Mouse (Mus musculus): ENCODE measurements around the gene 6030408B16Rik. TPM values are rescaled to one million over a fixed set of nuclear protein-coding genes. Genes with fewer than 3 reads are reported as not detected.
A peak's percentile ranks its signal among the peaks of the same experiment; 100 is the strongest.
"Not testable (repeated sequence)": the region's sequence is repeated elsewhere in the genome, so short reads cannot be mapped to it uniquely, and the experiment has no call there.

The 6030408B16Rik gene
- total RNA-seq, 2 experiments from 2014 or later, result not detected

- no peak for ATAC-seq (replicated peaks; ENCODE audit: poor library complexity)
These were observed 26.1 kb downstream of the 6030408B16Rik start for GRCm38 (mm10) chr15:101318889-101319765.

GRCm38 (mm10) chr15:101320010-101320617 is 27.1 kb downstream of the 6030408B16Rik start:
- ATAC-seq (replicated peaks; ENCODE audit: poor library complexity), result no peak

GRCm38 (mm10) chr15:101320618-101321041 is 27.6 kb downstream of the 6030408B16Rik start:
- peak; percentile 53 for ATAC-seq (replicated peaks; ENCODE audit: poor library complexity)

- no peak for ATAC-seq (replicated peaks; ENCODE audit: poor library complexity)
These were observed 28.1 kb downstream of the 6030408B16Rik start for GRCm38 (mm10) chr15:101321126-101321525.

- no peak for ATAC-seq (replicated peaks; ENCODE audit: poor library complexity)
These were observed 29.1 kb downstream of the 6030408B16Rik start for GRCm38 (mm10) chr15:101322106-101322505.

- ATAC-seq (replicated peaks; ENCODE audit: poor library complexity), result no peak
These were observed 29.6 kb downstream of the 6030408B16Rik start for GRCm38 (mm10) chr15:101322640-101323039.

- no peak for ATAC-seq (replicated peaks; ENCODE audit: poor library complexity)
These were observed 30.5 kb downstream of the 6030408B16Rik start for GRCm38 (mm10) chr15:101323511-101323910.

GRCm38 (mm10) chr15:101324409-101324808 is 31.4 kb downstream of the 6030408B16Rik start:
- not testable (repeated sequence) for ATAC-seq (replicated peaks; ENCODE audit: poor library complexity)

GRCm38 (mm10) chr15:101325991-101326534 is 33.1 kb downstream of the 6030408B16Rik start:
- peak; percentile 67 for ATAC-seq (replicated peaks; ENCODE audit: poor library complexity)

GRCm38 (mm10) chr15:101327282-101327681 is 34.3 kb downstream of the 6030408B16Rik start:
- peak; percentile 76 for ATAC-seq (replicated peaks; ENCODE audit: poor library complexity)

- ATAC-seq (replicated peaks; ENCODE audit: poor library complexity), result no peak
These were observed 36.0 kb downstream of the 6030408B16Rik start for GRCm38 (mm10) chr15:101328876-101329563.

- ATAC-seq (replicated peaks; ENCODE audit: poor library complexity), result no peak
These were observed 36.5 kb downstream of the 6030408B16Rik start for GRCm38 (mm10) chr15:101329564-101329892.

GRCm38 (mm10) chr15:101331090-101331489 is 38.1 kb downstream of the 6030408B16Rik start:
- ATAC-seq (replicated peaks; ENCODE audit: poor library complexity), result no peak

GRCm38 (mm10) chr15:101332370-101332769 is 39.4 kb downstream of the 6030408B16Rik start:
- no peak for ATAC-seq (replicated peaks; ENCODE audit: poor library complexity)

- no peak for ATAC-seq (replicated peaks; ENCODE audit: poor library complexity)
These were observed 40.2 kb downstream of the 6030408B16Rik start for GRCm38 (mm10) chr15:101333165-101333564.

- peak; percentile 39 for ATAC-seq (replicated peaks; ENCODE audit: poor library complexity)
These were observed 40.6 kb downstream of the 6030408B16Rik start for GRCm38 (mm10) chr15:101333648-101334047.

- ATAC-seq (replicated peaks; ENCODE audit: poor library complexity), result peak; percentile 72
These were observed 43.6 kb downstream of the 6030408B16Rik start for GRCm38 (mm10) chr15:101336474-101337174.

- no peak for ATAC-seq (replicated peaks; ENCODE audit: poor library complexity)
These were observed 45.3 kb downstream of the 6030408B16Rik start for GRCm38 (mm10) chr15:101338359-101338758.

- ATAC-seq (replicated peaks; ENCODE audit: poor library complexity), result peak; percentile 77
These were observed 46.5 kb downstream of the 6030408B16Rik start for GRCm38 (mm10) chr15:101339537-101339936.

- ATAC-seq (replicated peaks; ENCODE audit: poor library complexity), result peak; percentile 62
These were observed 48.9 kb downstream of the 6030408B16Rik start for GRCm38 (mm10) chr15:101341797-101342515.
